Mouse (Mus musculus) heart, embryonic 13.5 days (tissue): ENCODE measurements around the gene Elf5. TPM values are rescaled to one million over a fixed set of nuclear protein-coding genes. Genes with fewer than 3 reads are reported as not detected.

Experiments
- ATAC-seq: fragments of 200-750 bp; cut with Nextera tagmentation; 2 replicates; pipeline ENCODE4 v1.8.0; 2017; ENCODE audit warnings: moderate TSS enrichment; ENCODE audit not compliant: insufficient number of reproducible peaks, low FRiP score, low TSS enrichment; ENCODE audit errors: extremely low read depth
- H3K27ac ChIP-seq: fragments of 300-500 bp; sonication (generic); replicated peaks from 2 replicates; pipeline ENCODE4 v1.5.1; 2015; ENCODE audit warnings: moderate library complexity, mild to moderate bottlenecking, inconsistent platforms
- H3K27me3 ChIP-seq: fragments of 300-500 bp; sonication (generic); replicated peaks from 2 replicates; pipeline ENCODE4 v1.6.1; 2015; ENCODE audit warnings: mild to moderate bottlenecking, inconsistent platforms
- H3K36me3 ChIP-seq: fragments of 300-500 bp; sonication (generic); 2 replicates; pipeline ENCODE4 v1.6.1; 2015; ENCODE audit warnings: mild to moderate bottlenecking, inconsistent platforms
- H3K4me1 ChIP-seq: fragments of 300-500 bp; sonication (generic); 2 replicates; pipeline ENCODE4 v1.6.1; 2015; ENCODE audit warnings: inconsistent platforms
- H3K4me2 ChIP-seq: fragments of 300-500 bp; sonication (generic); 2 replicates; pipeline ENCODE4 v1.6.1; 2015; ENCODE audit warnings: inconsistent platforms, mild to moderate bottlenecking, moderate library complexity
- H3K4me3 ChIP-seq: fragments of 300-500 bp; sonication (generic); 2 replicates; pipeline ENCODE4 v1.5.1; 2015; ENCODE audit warnings: moderate library complexity, mild to moderate bottlenecking, inconsistent platforms
- H3K9ac ChIP-seq: fragments of 300-500 bp; sonication (generic); 2 replicates; pipeline ENCODE4 v1.6.1; 2015; ENCODE audit warnings: inconsistent platforms, mild to moderate bottlenecking, moderate library complexity
- H3K9me3 ChIP-seq: fragments of 300-500 bp; sonication (generic); 2 replicates; pipeline ENCODE4 v1.6.1; 2016; ENCODE audit warnings: inconsistent platforms
- WGBS: fragments of 180-500 bp; shearing (Covaris S2); methylation state at CpG from one replicate; pipeline ENCODE4 v1.1.7; 2015; ENCODE audit warnings: mixed read lengths; 5-methylcytosine and 5-hydroxymethylcytosine counted together
- polyA plus RNA-seq: library from polyadenylated mRNA; unstranded; fragments of >200 nt; fragmentation: Nextera tagmentation; extraction: Ambion mirVana; gene quantifications from 2 replicates; pipeline ENCODE4 v1.2.1, GENCODE M21; 2015

Gene Elf5
- polyA plus RNA-seq, 1 experiment from 2014 or later: not detected

GRCm38 (mm10) chr2:103477456-103477855 lies 66.0 kb downstream of the Elf5 start:
- Histone ChIP-seq H3K4me3 (no peak overlapping the region), H3K36me3 (peaks cover 37% of the 10 kb centered on the region), H3K4me1 (peaks cover 16% of the 10 kb centered on the region), H3K9me3 (no peaks in the 10 kb centered on the region), H3K27me3 (no peaks in the 10 kb centered on the region), H3K27ac (no peak overlapping the region), H3K9ac (no peak overlapping the region), H3K4me2 (no peak overlapping the region)
- 65% methylated on average over 4 of the region's 4 CpGs for WGBS
- no peak for ATAC-seq

GRCm38 (mm10) chr2:103478326-103478725 lies 66.8 kb downstream of the Elf5 start:
- no peak for ATAC-seq
- H3K4me1 ChIP-seq: peaks cover 22% of the 10 kb centered on the region
- H3K27ac ChIP-seq: no peak overlapping the region
- H3K4me2 ChIP-seq: peak overlapping the region; percentile 7; the same call in 1 of the 2 replicates
- H3K9ac ChIP-seq: no peak overlapping the region
- 91% methylated on average over 3 of the region's 3 CpGs for WGBS
- no peaks in the 10 kb centered on the region for H3K9me3 ChIP-seq
- no peaks in the 10 kb centered on the region for H3K27me3 ChIP-seq
- peaks cover 28% of the 10 kb centered on the region for H3K36me3 ChIP-seq
- no peak overlapping the region for H3K4me3 ChIP-seq

- peak; percentile 64 for ATAC-seq
- H3K9me3 ChIP-seq: no peaks in the 10 kb centered on the region
- H3K4me1 ChIP-seq: peaks cover 33% of the 10 kb centered on the region
- peaks cover 9% of the 10 kb centered on the region for H3K36me3 ChIP-seq
- H3K27ac ChIP-seq: peak overlapping the region; percentile 28; the same call in 1 of the 2 replicates
- H3K4me3 ChIP-seq: no peak overlapping the region
- peak overlapping the region; percentile 87 for H3K4me2 ChIP-seq
- WGBS: 75% methylated on average over 8 of the region's 8 CpGs
- H3K27me3 ChIP-seq: no peaks in the 10 kb centered on the region
- H3K9ac ChIP-seq: no peak overlapping the region
Observed at GRCm38 (mm10) chr2:103480240-103480639, 68.8 kb downstream of the Elf5 start.

DNA sequence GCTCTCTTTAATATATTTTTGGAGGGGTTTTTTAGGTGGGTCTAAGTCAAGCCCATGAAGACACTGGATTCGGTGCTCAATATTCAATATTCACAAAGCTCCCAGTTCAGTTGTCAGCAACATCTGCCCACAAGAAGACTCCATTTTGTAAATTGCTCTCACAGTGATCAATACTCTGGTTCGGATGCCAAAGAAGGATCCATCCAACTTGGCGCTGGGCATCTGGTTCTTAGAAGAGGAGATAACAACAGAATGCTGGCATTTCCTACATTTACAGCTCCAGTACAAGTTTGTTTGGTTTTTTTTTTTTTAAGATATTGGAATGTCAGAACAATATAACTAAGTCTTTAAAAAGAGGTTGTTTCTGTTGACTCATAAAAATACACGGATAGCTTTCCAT lies 69.4 kb downstream of the Elf5 start:
- Histone ChIP-seq H3K4me3 (no peak overlapping the region), H3K27me3 (no peaks in the 10 kb centered on the region), H3K4me2 (peak overlapping the region; percentile 87), H3K4me1 (peaks cover 33% of the 10 kb centered on the region), H3K9me3 (no peaks in the 10 kb centered on the region), H3K9ac (no peak overlapping the region), H3K36me3 (peaks cover 3% of the 10 kb centered on the region), H3K27ac (no peak overlapping the region)
- ATAC-seq: no peak
- 81% methylated on average over 4 of the region's 4 CpGs for WGBS

DNA sequence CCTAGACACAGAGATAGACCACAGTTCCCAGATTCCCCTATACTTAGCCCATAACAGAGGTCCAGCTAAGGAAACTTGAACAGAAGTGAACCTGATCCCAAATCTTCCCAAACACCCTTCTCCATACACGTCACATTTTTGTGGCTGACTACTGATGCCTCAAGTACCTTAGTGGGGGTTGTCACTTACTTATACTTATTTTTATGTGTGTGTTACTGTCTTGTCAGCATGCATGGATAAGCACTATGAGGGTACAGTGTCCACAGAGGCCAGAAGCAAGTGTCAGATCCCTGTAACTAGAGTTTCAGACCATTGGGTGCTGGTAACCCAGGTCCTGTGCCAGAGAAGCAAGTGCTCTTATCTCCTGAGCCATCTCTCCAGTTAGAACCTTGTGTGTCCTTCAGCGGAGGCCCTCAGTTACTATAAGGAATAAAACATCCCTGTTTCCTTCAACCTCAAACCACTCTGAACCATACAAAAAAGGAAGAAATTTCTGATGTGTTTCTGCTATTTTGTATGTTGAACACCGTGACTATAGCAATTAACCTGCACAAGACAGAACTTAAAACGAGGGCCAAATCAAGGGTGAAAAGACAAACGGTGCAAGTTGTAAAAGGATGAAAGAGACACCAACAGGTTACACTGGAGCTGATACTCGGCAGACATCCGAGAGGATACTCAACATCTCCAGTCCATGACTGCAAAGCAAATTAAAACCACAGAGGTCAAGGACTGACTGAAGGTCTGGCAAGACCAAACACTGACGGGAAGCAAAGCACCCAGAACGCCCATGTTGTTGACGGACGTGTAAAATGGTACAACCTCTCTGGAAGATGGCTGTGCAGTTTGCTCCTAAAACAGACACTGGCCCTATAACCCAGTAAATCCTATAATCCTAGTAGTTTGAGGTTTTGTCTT lies 70.1 kb downstream of the Elf5 start:
- Histone ChIP-seq H3K4me3 (peak overlapping the region; percentile 93; the same call in 1 of the 2 replicates), H3K36me3 (0 out of 2 replicates have a peak, but pooled peaks cover 1% of the 10 kb centered on the region), H3K4me2 (peak overlapping the region; percentile 87), H3K9me3 (no peaks in the 10 kb centered on the region), H3K9ac (no peak overlapping the region), H3K27ac (no peak overlapping the region), H3K27me3 (no peaks in the 10 kb centered on the region), H3K4me1 (peaks cover 33% of the 10 kb centered on the region)
- WGBS: 80% methylated on average over 11 of the region's 11 CpGs
- ATAC-seq: no peak

- Histone ChIP-seq H3K36me3 (no peaks in the 10 kb centered on the region), H3K9ac (peak overlapping the region; percentile 96)
- 47% methylated on average over 7 of the region's 7 CpGs for WGBS
Observed at GRCm38 (mm10) chr2:103483289-103483985, 71.9 kb downstream of the Elf5 start.

GRCm38 (mm10) chr2:103483986-103484520 lies 72.6 kb downstream of the Elf5 start:
- H3K4me2 ChIP-seq: peak overlapping the region; percentile 87
- H3K27ac ChIP-seq: peak overlapping the region; percentile 99
- H3K9me3 ChIP-seq: no peaks in the 10 kb centered on the region
- H3K9ac ChIP-seq: peak overlapping the region; percentile 96
- H3K36me3 ChIP-seq: no peaks in the 10 kb centered on the region
- H3K27me3 ChIP-seq: no peaks in the 10 kb centered on the region
- 15% methylated on average over 5 of the region's 5 CpGs for WGBS
- H3K4me1 ChIP-seq: peaks cover 29% of the 10 kb centered on the region
- peak overlapping the region; percentile 93 for H3K4me3 ChIP-seq
- no peak for ATAC-seq

More at GRCm38 (mm10) chr2:103483289-103483985, 71.9 kb downstream of the Elf5 start:
- Histone ChIP-seq H3K4me3 (peak overlapping the region; percentile 93), H3K4me1 (peaks cover 29% of the 10 kb centered on the region), H3K9me3 (no peaks in the 10 kb centered on the region), H3K27me3 (no peaks in the 10 kb centered on the region), H3K4me2 (peak overlapping the region; percentile 87), H3K27ac (no peak overlapping the region)
- ATAC-seq: no peak

- no peaks in the 10 kb centered on the region for H3K27me3 ChIP-seq
- 0% methylated on average over 41 of the region's 41 CpGs for WGBS
- H3K4me1 ChIP-seq: peaks cover 34% of the 10 kb centered on the region
- peak; percentile 93 for ATAC-seq
- H3K27ac ChIP-seq: peak within 1 kb of the TSS; percentile 99
- H3K4me3 ChIP-seq: peak within 1 kb of the TSS; percentile 93
- no peaks in the 10 kb centered on the region for H3K36me3 ChIP-seq
- H3K9me3 ChIP-seq: no peaks in the 10 kb centered on the region
- H3K4me2 ChIP-seq: peak within 1 kb of the TSS; percentile 87
- peak within 1 kb of the TSS; percentile 96 for H3K9ac ChIP-seq
Observed at GRCm38 (mm10) chr2:103484617-103485401, 73.3 kb downstream of the Elf5 start, which contains the start of gene Cat. Gene Cat (minus strand): TSS chr2:103485160.

DNA sequence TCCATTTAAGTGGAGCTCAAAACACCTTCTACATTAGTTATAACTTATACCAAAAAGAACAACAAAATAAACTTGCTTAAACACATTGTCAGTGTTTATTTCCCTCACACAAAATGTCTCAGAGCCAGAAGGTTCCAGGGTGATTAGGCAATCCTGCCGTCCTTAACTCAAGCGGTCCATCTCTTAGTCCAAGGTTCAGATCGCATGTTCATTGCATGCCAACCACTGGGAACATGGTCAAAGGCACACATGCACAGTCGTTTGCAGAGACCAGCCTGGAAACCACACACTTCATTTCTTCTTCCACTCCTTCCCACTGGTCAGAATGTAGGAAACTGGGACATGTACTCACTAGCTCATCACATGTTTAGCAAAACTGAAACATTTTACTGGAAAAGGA lies 81.0 kb downstream of the Elf5 start:
- H3K36me3 ChIP-seq: no peaks in the 10 kb centered on the region
- no peaks in the 10 kb centered on the region for H3K9me3 ChIP-seq
- 0 out of 2 replicates have a peak, but pooled peaks cover 5% of the 10 kb centered on the region for H3K4me1 ChIP-seq
- no peak for ATAC-seq
- H3K27me3 ChIP-seq: no peaks in the 10 kb centered on the region
- H3K4me3 ChIP-seq: no peak overlapping the region
- no peak overlapping the region for H3K4me2 ChIP-seq
- 79% methylated on average over 4 of the region's 4 CpGs for WGBS
- H3K27ac ChIP-seq: no peak overlapping the region
- no peak overlapping the region for H3K9ac ChIP-seq

DNA sequence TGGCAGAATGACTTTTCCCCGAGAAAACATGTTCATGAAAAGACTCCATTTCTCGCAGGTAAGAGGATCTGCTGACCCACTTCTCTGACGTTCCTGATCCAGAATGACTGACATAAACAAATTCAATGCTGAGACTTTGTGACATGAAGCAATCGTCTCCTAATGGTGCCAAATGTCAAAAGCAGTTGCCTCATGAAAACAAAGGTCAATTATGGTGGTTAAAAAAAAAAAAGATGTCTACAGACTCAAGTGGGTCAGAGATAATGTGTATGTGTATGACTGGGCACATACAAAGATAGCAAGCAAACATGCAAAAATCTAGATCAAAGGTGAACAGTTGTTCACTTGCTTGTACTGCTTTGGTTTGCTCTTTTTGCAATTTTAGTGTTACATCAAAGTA lies 82.3 kb downstream of the Elf5 start:
- WGBS: 60% methylated on average over 4 of the region's 4 CpGs

More for the DNA sequence above, 82.3 kb downstream of the Elf5 start:
- no peak for ATAC-seq
- Histone ChIP-seq H3K27ac (no peak overlapping the region), H3K4me3 (no peak overlapping the region), H3K27me3 (no peaks in the 10 kb centered on the region), H3K4me1 (0 out of 2 replicates have a peak, but pooled peaks cover 5% of the 10 kb centered on the region), H3K9ac (no peak overlapping the region), H3K4me2 (no peak overlapping the region), H3K9me3 (no peaks in the 10 kb centered on the region), H3K36me3 (no peaks in the 10 kb centered on the region)
